Mouse (Mus musculus): Measurements from ENCODE around the gene Cotl1. TPM values are rescaled to one million over a fixed set of nuclear protein-coding genes. Genes with fewer than 3 reads are reported as not detected.
A peak's percentile ranks its signal among the peaks of the same experiment; 100 is the strongest.

Gene Cotl1
- polyA plus RNA-seq, 1 experiment from 2014 or later = 158 TPM

DNA sequence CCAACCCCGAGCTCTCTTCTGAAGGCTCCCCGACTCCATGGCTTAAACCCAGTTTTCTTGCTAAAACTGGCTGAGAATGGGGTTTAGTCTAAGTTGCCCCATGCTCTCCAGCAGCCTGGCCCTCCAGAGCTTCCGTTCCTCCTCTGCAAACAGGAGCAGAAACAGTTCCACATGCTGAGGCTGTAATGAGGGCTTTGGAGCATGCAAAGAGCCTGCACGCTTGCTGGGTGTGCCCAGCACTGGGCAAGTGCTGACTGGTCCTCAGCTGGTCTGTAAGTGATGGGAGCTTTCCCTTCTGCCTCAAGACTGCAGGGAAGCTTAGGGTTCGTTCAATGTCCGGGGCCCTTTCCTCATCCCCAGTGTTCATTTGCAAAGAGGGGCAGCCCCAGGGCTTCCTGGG, 24.1 kb downstream of the Cotl1 start:
- WGBS = 82% methylated on average over 6 of the region's 6 CpGs
- Histone ChIP-seq H3K4me3 (replicated peaks) (no peak overlapping the region), H3K9me3 (replicated peaks) (no peaks in the 10 kb centered on the region), H3K4me2 (no peak overlapping the region), H3K4me1 (peaks cover 33% of the 10 kb centered on the region), H3K27me3 (replicated peaks) (no peaks in the 10 kb centered on the region), H3K9ac (replicated peaks) (no peak overlapping the region), H3K36me3 (peaks cover 28% of the 10 kb centered on the region), H3K27ac (replicated peaks) (no peak overlapping the region)
- no peak for ATAC-seq (ENCODE audit: low FRiP score)

DNA sequence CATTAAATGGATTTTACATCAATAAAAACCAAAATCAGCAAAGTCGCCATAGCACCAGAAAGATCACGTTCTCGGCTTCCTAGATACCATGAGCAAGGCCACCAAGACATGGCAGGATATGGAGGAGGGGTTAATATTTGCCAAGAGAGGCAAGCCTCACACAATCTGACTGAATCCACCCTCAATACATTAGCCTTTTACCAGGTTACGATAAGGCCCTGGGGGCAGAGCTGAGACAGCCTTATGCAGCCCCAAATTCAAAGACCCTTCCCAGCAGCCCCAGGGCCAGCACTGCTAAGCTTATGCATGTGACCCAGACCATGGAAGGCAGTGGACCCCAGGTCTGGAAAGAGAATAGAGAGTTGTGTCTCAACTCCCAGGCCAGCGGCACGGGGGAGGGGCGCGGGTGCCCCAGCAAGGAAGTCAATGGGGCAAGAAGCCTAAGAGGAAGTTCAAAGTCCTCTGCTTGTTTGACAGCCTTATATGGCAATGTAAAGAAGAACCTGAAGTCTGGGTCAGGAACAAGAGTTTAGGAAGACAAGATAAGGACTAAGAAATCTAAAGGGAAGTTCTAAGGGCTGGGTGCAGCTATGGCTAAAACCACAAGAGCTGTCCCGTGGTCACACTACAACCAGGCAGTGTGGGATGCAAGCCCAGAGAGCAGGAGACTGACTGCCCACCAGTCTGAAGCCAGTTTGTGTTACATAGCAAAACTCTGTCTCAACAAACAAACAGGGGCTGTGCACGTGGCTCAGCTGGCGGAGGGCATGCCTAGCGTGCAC, 27.5 kb downstream of the Cotl1 start:
- Histone ChIP-seq H3K27ac (replicated peaks) (no peak overlapping the region), H3K4me3 (replicated peaks) (no peak overlapping the region), H3K9me3 (replicated peaks) (no peaks in the 10 kb centered on the region), H3K9ac (replicated peaks) (no peak overlapping the region), H3K27me3 (replicated peaks) (no peaks in the 10 kb centered on the region), H3K36me3 (0 out of 2 replicates have a peak, but pooled peaks cover 16% of the 10 kb centered on the region), H3K4me2 (no peak overlapping the region), H3K4me1 (peaks cover 50% of the 10 kb centered on the region)
- 81% methylated on average over 12 of the region's 12 CpGs for WGBS
- no peak for ATAC-seq (ENCODE audit: low FRiP score)

GRCm38 (mm10) chr8:119811925-119812324, 28.4 kb downstream of the Cotl1 start:
- 0 out of 2 replicates have a peak, but pooled peaks cover 14% of the 10 kb centered on the region for H3K36me3 ChIP-seq
- no peak for ATAC-seq (ENCODE audit: low FRiP score)
- no peak overlapping the region for H3K4me3 ChIP-seq (replicated peaks)
- WGBS = 55% methylated on average over 6 of the region's 6 CpGs
- H3K4me2 ChIP-seq = no peak overlapping the region
- no peak overlapping the region for H3K9ac ChIP-seq (replicated peaks)
- H3K4me1 ChIP-seq = peaks cover 45% of the 10 kb centered on the region
- no peaks in the 10 kb centered on the region for H3K9me3 ChIP-seq (replicated peaks)
- no peaks in the 10 kb centered on the region for H3K27me3 ChIP-seq (replicated peaks)
- H3K27ac ChIP-seq (replicated peaks) = no peak overlapping the region; the same call in 1 of the 2 replicates

DNA sequence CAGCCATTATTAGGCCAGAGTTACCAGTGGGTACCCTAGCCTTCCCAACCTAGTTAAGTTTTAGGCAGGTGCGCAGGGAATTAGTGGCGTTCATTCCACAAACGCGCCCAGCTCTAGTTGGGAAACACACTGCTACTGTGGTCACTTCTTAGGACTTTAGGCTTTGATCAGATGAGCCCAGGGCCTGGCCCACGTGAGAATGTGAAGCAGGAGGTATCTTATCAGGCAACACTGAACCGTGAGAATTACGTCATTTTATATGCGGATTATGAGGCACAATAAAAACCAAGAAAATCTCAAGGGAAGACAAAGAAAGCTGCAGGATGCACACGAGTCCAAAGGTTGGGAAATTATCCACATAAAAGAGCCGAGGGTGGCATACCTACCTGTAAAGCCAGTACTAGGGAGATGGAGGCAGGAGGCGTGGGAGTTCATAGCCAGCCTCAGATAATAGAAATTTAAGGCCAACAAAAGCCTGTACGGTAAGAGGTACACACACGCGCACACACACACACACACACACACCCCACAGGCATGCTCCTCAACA, 29.3 kb downstream of the Cotl1 start:
- H3K36me3 ChIP-seq = 0 out of 2 replicates have a peak, but pooled peaks cover 14% of the 10 kb centered on the region
- H3K27me3 ChIP-seq (replicated peaks) = no peaks in the 10 kb centered on the region
- WGBS = 67% methylated on average over 14 of the region's 14 CpGs
- ATAC-seq (ENCODE audit: low FRiP score) = no peak
- no peak overlapping the region for H3K9ac ChIP-seq (replicated peaks)
- H3K4me1 ChIP-seq = peaks cover 45% of the 10 kb centered on the region
- H3K4me2 ChIP-seq = no peak overlapping the region; the same call in 1 of the 2 replicates
- H3K4me3 ChIP-seq (replicated peaks) = no peak overlapping the region
- H3K27ac ChIP-seq (replicated peaks) = no peak overlapping the region
- H3K9me3 ChIP-seq (replicated peaks) = no peaks in the 10 kb centered on the region

DNA sequence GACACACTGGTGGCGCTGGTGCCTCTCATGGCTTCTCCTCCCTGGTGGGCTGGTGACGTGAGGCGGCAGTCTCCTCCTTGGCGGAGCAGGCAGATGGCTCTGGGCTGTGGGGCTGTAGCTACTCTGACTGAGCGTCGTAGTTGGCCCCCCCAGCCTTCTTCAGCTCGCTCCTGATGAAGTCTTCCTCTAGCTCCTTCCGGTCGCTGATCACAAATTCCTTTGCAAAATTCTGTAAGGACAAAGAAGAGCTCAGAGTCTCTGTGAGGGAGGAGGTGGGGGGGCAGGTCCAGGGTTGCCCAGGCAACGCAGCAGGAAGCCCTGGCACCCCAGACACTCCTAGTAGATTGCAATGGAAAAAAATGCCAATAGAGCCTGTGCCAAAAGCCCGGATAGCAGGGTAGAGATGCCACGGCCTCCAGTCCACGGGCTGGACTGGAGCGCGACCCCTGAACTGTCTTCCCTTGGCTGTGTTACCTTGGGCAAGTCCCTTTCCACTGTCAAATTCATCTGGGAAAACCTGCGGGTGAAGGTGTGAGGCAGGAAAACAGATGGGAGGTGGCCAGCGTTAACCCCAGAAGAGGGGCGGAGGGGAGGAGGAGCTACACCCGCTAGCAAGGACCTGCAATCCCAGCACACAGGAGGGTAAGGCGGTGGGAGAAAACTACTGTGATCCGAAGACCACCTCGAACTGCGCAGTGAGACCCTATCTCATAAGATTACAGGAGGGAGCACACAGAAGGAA, 30.0 kb downstream of the Cotl1 start:
- Histone ChIP-seq H3K27ac (replicated peaks) (peak overlapping the region; percentile 41), H3K9me3 (replicated peaks) (no peaks in the 10 kb centered on the region), H3K4me3 (replicated peaks) (no peak overlapping the region), H3K9ac (replicated peaks) (no peak overlapping the region), H3K4me1 (peaks cover 49% of the 10 kb centered on the region), H3K27me3 (replicated peaks) (no peaks in the 10 kb centered on the region), H3K36me3 (0 out of 2 replicates have a peak, but pooled peaks cover 14% of the 10 kb centered on the region), H3K4me2 (peak overlapping the region; percentile 26; the same call in 1 of the 2 replicates)
- peak; percentile 45; the same call in 1 of the 2 replicates for ATAC-seq (ENCODE audit: low FRiP score)
- WGBS = 49% methylated on average over 23 of the region's 23 CpGs

DNA sequence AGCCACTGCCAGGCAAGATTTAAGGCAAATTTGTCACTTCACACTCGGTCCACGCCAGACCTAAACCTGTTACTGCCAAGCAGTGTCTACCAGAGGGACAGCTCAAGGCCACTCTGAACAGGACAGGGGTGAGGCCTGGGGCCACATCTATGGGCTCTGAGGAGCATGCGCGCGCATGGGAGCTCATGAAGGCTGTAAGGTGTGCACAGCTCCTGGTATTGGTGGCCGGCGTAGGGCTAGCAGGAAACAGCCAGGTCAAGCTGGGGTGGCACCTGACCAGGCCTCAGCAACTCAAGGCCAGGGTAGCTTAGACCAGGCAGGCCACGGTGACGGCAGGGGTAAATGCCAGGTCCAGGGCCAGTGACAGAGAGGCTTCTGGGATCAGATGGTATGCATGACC, 30.7 kb downstream of the Cotl1 start:
- Histone ChIP-seq H3K4me2 (no peak overlapping the region), H3K36me3 (0 out of 2 replicates have a peak, but pooled peaks cover 10% of the 10 kb centered on the region), H3K9ac (replicated peaks) (no peak overlapping the region), H3K4me1 (peaks cover 49% of the 10 kb centered on the region), H3K27ac (replicated peaks) (peak overlapping the region; percentile 41), H3K9me3 (replicated peaks) (no peaks in the 10 kb centered on the region), H3K27me3 (replicated peaks) (no peaks in the 10 kb centered on the region), H3K4me3 (replicated peaks) (no peak overlapping the region)
- WGBS = 82% methylated on average over 9 of the region's 9 CpGs
- no peak for ATAC-seq (ENCODE audit: low FRiP score)

DNA sequence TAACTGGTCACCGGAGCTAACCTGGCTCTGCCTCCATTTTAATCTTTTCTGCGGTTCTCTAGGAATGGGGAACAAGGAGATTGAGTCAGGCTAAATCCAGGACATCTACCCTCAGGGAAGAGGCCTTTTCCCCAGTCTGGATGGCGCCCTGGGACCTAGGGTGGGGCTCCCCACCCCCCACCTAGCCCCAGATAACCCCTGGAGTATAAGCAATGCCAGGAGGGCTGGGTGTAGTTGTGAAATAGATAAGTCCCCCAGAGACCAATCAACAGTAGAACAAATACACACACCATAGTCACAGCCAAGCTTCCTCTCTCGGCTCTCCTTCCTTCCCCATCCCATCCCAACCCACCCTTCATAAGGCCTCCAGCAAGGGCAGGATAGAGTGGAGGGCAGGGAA, 32.7 kb downstream of the Cotl1 start:
- Histone ChIP-seq H3K27me3 (replicated peaks) (no peaks in the 10 kb centered on the region), H3K4me1 (peaks cover 41% of the 10 kb centered on the region), H3K36me3 (0 out of 2 replicates have a peak, but pooled peaks cover 8% of the 10 kb centered on the region), H3K27ac (replicated peaks) (no peak overlapping the region), H3K9ac (replicated peaks) (no peak overlapping the region), H3K9me3 (replicated peaks) (no peaks in the 10 kb centered on the region), H3K4me3 (replicated peaks) (no peak overlapping the region), H3K4me2 (no peak overlapping the region)
- no peak for ATAC-seq (ENCODE audit: low FRiP score)
- 88% methylated on average over 4 of the region's 4 CpGs for WGBS

DNA sequence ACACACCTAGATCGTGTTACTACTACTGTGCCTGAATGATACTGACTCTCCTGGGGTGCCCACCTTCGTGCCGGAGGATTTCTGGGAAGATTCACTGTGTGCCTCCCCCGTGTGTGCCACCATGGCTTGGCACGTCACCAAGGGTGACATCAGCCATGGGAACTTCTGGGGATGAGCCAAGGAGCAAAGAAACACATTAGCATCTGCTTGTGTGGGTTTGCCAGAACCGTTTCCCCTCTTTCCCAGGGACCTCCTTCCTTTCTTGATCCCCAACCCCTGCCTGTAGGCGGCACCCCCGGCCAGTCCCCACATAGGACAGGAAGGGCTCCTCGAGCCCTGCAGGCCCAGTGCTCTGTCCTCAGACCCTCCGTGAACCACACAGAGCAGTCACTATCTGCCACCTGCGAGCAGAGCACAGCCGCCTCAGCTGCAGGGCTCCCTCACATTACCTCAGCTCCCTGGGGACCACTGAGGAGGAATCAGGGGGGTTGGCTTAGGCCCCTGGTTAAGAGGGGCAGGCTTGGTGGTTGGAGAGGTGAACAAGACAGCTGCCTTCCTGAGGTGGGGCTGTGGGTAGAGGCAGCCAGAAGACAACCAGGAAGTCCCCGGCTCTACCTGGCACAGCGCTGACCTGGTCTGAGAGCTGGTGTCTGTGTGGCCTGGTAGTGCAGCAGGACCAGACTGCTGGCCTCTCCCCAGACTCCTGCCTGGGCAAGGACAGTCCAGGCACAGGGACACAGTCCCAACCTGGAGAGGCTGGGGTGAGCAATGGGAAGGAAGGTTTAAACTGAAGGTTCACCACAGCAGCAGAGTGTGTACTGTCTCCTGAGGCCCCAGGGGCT, 33.7 kb downstream of the Cotl1 start:
- no peak overlapping the region for H3K4me2 ChIP-seq
- H3K4me3 ChIP-seq (replicated peaks) = no peak overlapping the region
- H3K9ac ChIP-seq (replicated peaks) = no peak overlapping the region
- 55% methylated on average over 14 of the region's 14 CpGs for WGBS
- peak overlapping the region; percentile 60; the same call in 1 of the 2 replicates for H3K27ac ChIP-seq (replicated peaks)
- H3K4me1 ChIP-seq = peaks cover 36% of the 10 kb centered on the region
- 0 out of 2 replicates have a peak, but pooled peaks cover 8% of the 10 kb centered on the region for H3K36me3 ChIP-seq
- H3K9me3 ChIP-seq (replicated peaks) = no peaks in the 10 kb centered on the region
- no peaks in the 10 kb centered on the region for H3K27me3 ChIP-seq (replicated peaks)
- peak; percentile 15; the same call in 1 of the 2 replicates for ATAC-seq (ENCODE audit: low FRiP score)

DNA sequence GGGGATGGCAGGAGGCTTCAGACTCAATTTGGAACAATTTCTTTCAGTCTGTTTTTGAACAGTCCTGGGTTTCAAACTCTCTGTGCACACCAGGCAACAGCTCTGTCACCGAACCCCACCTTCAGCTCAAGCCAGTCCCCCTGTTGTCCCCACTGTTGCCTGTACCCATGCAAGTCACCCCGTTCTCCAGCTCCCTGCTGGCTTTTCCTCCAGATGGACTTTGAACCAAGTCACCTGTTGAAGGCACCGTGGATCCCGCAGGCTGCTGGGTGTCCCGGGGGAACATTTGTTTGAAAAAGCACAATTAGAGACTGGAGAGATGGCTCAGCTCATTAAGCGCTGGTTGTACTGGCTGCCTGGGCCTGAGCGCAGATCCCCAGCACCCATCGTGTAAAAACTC, 35.1 kb downstream of the Cotl1 start:
- Histone ChIP-seq H3K27me3 (replicated peaks) (no peaks in the 10 kb centered on the region), H3K9me3 (replicated peaks) (no peaks in the 10 kb centered on the region), H3K4me1 (peaks cover 35% of the 10 kb centered on the region), H3K27ac (replicated peaks) (no peak overlapping the region), H3K4me2 (no peak overlapping the region), H3K36me3 (0 out of 2 replicates have a peak, but pooled peaks cover 8% of the 10 kb centered on the region), H3K4me3 (replicated peaks) (no peak overlapping the region), H3K9ac (replicated peaks) (no peak overlapping the region)
- 51% methylated on average over 8 of the region's 8 CpGs for WGBS
- no peak for ATAC-seq (ENCODE audit: low FRiP score)

DNA sequence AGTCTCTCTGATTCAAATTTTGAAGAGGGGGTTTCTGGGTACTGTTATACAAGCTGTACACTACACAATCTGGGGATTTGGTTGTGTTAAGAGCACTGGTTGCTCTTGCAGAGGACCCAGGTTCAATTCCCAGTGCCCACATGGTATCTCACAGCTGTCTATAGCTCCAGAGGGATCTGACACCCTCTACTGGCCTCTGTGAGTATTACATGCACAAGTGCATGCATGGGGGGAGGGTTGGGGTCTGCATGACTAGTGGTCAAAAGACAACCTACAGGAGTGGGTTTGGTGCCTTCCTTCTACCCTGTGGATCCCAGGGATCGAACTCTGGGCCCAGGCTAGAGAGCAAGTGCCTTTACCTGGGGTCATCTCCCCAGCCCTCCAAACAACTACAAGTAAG, 37.8 kb downstream of the Cotl1 start:
- peaks cover 45% of the 10 kb centered on the region for H3K4me1 ChIP-seq

DNA sequence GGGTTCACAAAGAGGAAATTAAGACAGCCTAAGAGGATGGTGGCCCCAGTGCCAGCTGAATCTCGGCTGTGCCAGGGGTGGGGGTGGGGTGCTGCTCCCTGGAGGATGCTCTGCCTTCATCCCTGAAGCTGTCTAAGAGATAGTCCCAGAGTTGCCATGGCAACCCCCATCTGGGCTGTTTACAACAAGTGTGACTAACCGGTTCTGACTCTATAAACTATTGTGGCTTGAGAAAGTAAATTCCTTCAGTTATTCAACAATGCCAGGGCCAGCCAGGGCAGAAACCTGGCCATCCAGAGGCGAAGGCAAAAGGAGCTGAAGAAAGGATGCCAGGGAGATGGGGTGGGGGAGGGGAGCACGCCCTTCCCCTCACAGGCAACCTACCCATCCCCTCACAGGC, 39.2 kb downstream of the Cotl1 start:
- 3% methylated on average over 4 of the region's 4 CpGs for WGBS
- H3K36me3 ChIP-seq = no peaks in the 10 kb centered on the region
- no peaks in the 10 kb centered on the region for H3K9me3 ChIP-seq (replicated peaks)
- H3K4me3 ChIP-seq (replicated peaks) = no peak overlapping the region
- H3K27ac ChIP-seq (replicated peaks) = peak overlapping the region; percentile 46
- peaks cover 35% of the 10 kb centered on the region for H3K4me1 ChIP-seq
- H3K4me2 ChIP-seq = no peak overlapping the region
- H3K27me3 ChIP-seq (replicated peaks) = no peaks in the 10 kb centered on the region
- no peak overlapping the region for H3K9ac ChIP-seq (replicated peaks)
- no peak for ATAC-seq (ENCODE audit: low FRiP score)

More for the DNA sequence above, 37.8 kb downstream of the Cotl1 start:
- H3K4me2 ChIP-seq = no peak overlapping the region
- no peak overlapping the region for H3K4me3 ChIP-seq (replicated peaks)
- H3K36me3 ChIP-seq = no peaks in the 10 kb centered on the region
- no peak overlapping the region for H3K9ac ChIP-seq (replicated peaks)
- no peak overlapping the region for H3K27ac ChIP-seq (replicated peaks)
- H3K27me3 ChIP-seq (replicated peaks) = no peaks in the 10 kb centered on the region
- H3K9me3 ChIP-seq (replicated peaks) = no peaks in the 10 kb centered on the region
- no peak for ATAC-seq (ENCODE audit: low FRiP score)
- 94% methylated on average over 1 of the region's 1 CpGs for WGBS
